9 mouse cellular contexts compared by ENCODE assay signal in genomic region chr19:58118141-58118835, GRCm38 (mm10).
DNase-seq lines count a peak whose midpoint lies in the region; ATAC-seq lines count a peak whose summit lies in the region.
"Had no signal": no experiment of that assay in that cellular context is flagged by ENCODE, and none has a peak within 500 bp of the region (broad histone marks: within the 10 kb centered on the region; RNA-seq: fewer than 3 reads in every experiment).

No protein-coding gene starts in this region.

- H3K4me3 ChIP-seq in neural tube, embryonic 12.5 days, result no peak overlapping the region
- H3K4me3 ChIP-seq: liver, embryonic 15.5 days had no signal

- peaks cover 8% of the 10 kb centered on the region; the same call in 1 of the 2 replicates for H3K4me1 ChIP-seq in neural tube, embryonic 12.5 days
- H3K4me1 ChIP-seq: liver, embryonic 15.5 days had no signal

- no peaks in the 10 kb centered on the region; the same call in 1 of the 2 replicates for H3K27me3 ChIP-seq in neural tube, embryonic 12.5 days (replicated peaks)
- H3K27me3 ChIP-seq: liver, embryonic 15.5 days had no signal

- intact Hi-C loops in gastrocnemius, postnatal 36 days (cut with DNase I), result no loop called here
- intact Hi-C loops in left cerebral cortex, postnatal 14 days (cut with DNase I), result no loop called here

- ATAC-seq in neural tube, embryonic 12.5 days (ENCODE audit: low FRiP score, low read depth), result peak; percentile 25; the same call in 1 of the 2 replicates

- H3K9me3 ChIP-seq in neural tube, embryonic 12.5 days, result no peaks in the 10 kb centered on the region
- H3K9me3 ChIP-seq: liver, embryonic 15.5 days had no signal

- no peak overlapping the region for H3K27ac ChIP-seq in neural tube, embryonic 12.5 days
- H3K27ac ChIP-seq: liver, embryonic 15.5 days had no signal

- DNase-seq in cerebellum, postnatal 36 days, result peak; percentile 4 to 9
- no peak for DNase-seq in cerebellum, adult 9-10 months
- no peak for DNase-seq in neural tube, embryonic 10.5 days (ENCODE audit: extremely low spot score, low spot score)
- DNase-seq in gastrocnemius, postnatal 36 days, result peak; percentile 22 to 34
- DNase-seq in left cerebral cortex, postnatal 14 days (ENCODE audit: low spot score in 2 of 2), result peak; percentile 59 to 73
- peak; percentile 68 for DNase-seq in testis, postnatal 14 days (ENCODE audit: low spot score)
- DNase-seq in natural killer cell, adult 2 months (ENCODE audit: low spot score in 2 of 2), result no peak

- no peak overlapping the region for H3K9ac ChIP-seq in neural tube, embryonic 12.5 days
- H3K9ac ChIP-seq: liver, embryonic 15.5 days had no signal

- WGBS in neural tube, embryonic 12.5 days, result 79% methylated on average over 19 of the region's 19 CpGs

- H3K36me3 ChIP-seq in neural tube, embryonic 12.5 days, result no peaks in the 10 kb centered on the region
- H3K36me3 ChIP-seq: liver, embryonic 15.5 days had no signal

- H3K4me2 ChIP-seq in neural tube, embryonic 12.5 days (replicated peaks), result no peak overlapping the region
- H3K4me2 ChIP-seq: liver, embryonic 15.5 days had no signal

Comparison
In these comparisons a context has a peak if more than half of its experiments do, and no peak if none do; other contexts are left out.
1. DNase-seq: peak in cerebellum, postnatal 36 days (2 of 2), gastrocnemius, postnatal 36 days (2 of 2), left cerebral cortex, postnatal 14 days (2 of 2) and testis, postnatal 14 days (single experiment); none in cerebellum, adult 9-10 months (single experiment), neural tube, embryonic 10.5 days (single experiment) and natural killer cell, adult 2 months (0 of 2).